Mouse (Mus musculus) forebrain, embryonic 14.5 days (tissue): ENCODE data around the gene Arhgef18. TPM values are rescaled to one million over a fixed set of nuclear protein-coding genes. Genes with fewer than 3 reads are reported as not detected.
A peak's percentile ranks its signal among the peaks of the same experiment; 100 is the strongest.

Source experiments
- ATAC-seq: fragments of 200-750 bp; cut with Nextera tagmentation; 2 replicates; pipeline ENCODE4 v1.8.0; 2017; ENCODE audit warnings: mild to moderate bottlenecking, moderate library complexity
- DNase-seq: peaks from one replicate; pipeline ENCODE4 v3.0.0-alpha.2; 2015; ENCODE audit warnings: low spot score
- H3K27ac ChIP-seq: fragments of 300-500 bp; sonication (generic); 2 replicates; pipeline ENCODE4 v1.5.1; 2014; ENCODE audit warnings: low read depth, mild to moderate bottlenecking, control low read depth, low read length, moderate library complexity
- H3K27me3 ChIP-seq: fragments of 300-500 bp; sonication (generic); replicated peaks from 2 replicates; pipeline ENCODE4 v1.6.1; 2014; ENCODE audit warnings: low read length, control low read depth, mixed read lengths; ENCODE audit not compliant: control insufficient read depth, insufficient read depth
- H3K36me3 ChIP-seq: fragments of 300-500 bp; sonication (generic); 2 replicates; pipeline ENCODE4 v1.6.1; 2014; ENCODE audit warnings: low read length, control low read depth; ENCODE audit not compliant: control insufficient read depth, insufficient read depth
- H3K4me1 ChIP-seq: fragments of 300-500 bp; sonication (generic); 2 replicates; pipeline ENCODE4 v1.6.1; 2014; ENCODE audit warnings: antibody characterized with exemption, low read length, control low read depth; ENCODE audit not compliant: control insufficient read depth, insufficient read depth
- H3K4me2 ChIP-seq: fragments of 300-500 bp; sonication (generic); 2 replicates; pipeline ENCODE4 v1.6.1; 2014; ENCODE audit warnings: mild to moderate bottlenecking, control low read depth, low read length
- H3K4me3 ChIP-seq: fragments of 300-500 bp; sonication (generic); 2 replicates; pipeline ENCODE4 v1.5.1; 2014; ENCODE audit warnings: low read depth, low read length, control low read depth
- H3K9ac ChIP-seq: fragments of 300-500 bp; sonication (generic); 2 replicates; pipeline ENCODE4 v1.6.1; 2014; ENCODE audit warnings: mild to moderate bottlenecking, low read length, control low read depth, moderate library complexity
- H3K9me3 ChIP-seq: fragments of 300-500 bp; sonication (generic); replicated peaks from 2 replicates; pipeline ENCODE4 v1.6.1; 2016; ENCODE audit warnings: low read length, control low read depth, mixed read lengths; ENCODE audit not compliant: control insufficient read depth
- WGBS: fragments of 180-500 bp; shearing (Covaris S2); extraction: QIAGEN DNeasy Blood & Tissue Kit; methylation state at CpG from one replicate; pipeline ENCODE4 v1.1.7; 2014; 5-methylcytosine and 5-hydroxymethylcytosine counted together
- polyA plus RNA-seq: library from polyadenylated mRNA; unstranded; fragments of >200 nt; fragmentation: Nextera tagmentation; extraction: Ambion mirVana; gene quantifications from 2 replicates; pipeline ENCODE4 v1.2.1, GENCODE M21; 2014

Gene Arhgef18
- polyA plus RNA-seq, 1 experiment from 2014 or later: 8.6 TPM

DNA sequence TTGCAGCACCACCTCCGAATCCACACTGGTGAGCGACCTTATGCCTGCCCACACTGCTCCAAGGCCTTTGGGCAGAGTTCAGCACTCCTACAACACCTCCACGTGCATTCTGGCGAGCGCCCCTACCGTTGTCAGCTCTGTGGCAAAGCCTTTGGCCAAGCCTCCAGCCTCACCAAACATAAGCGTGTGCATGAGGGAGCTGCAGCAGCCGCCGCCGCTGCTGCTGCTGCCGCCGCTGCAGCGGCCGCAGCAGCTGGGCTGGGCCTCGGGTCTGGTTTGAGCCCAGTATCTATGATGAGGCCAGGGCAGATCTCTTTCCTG, 103.6 kb downstream of the Arhgef18 start:
- H3K9me3 ChIP-seq: no peaks in the 10 kb centered on the region
- no peaks in the 10 kb centered on the region for H3K27me3 ChIP-seq
- no peak for ATAC-seq
- H3K4me1 ChIP-seq: peaks cover 12% of the 10 kb centered on the region
- no peak for DNase-seq
- H3K27ac ChIP-seq: no peak overlapping the region
- H3K36me3 ChIP-seq: peaks cover 34% of the 10 kb centered on the region
- H3K4me3 ChIP-seq: no peak overlapping the region
- no peak overlapping the region for H3K9ac ChIP-seq
- H3K4me2 ChIP-seq: no peak overlapping the region
- WGBS: 92% methylated on average over 11 of the region's 15 CpGs

DNA sequence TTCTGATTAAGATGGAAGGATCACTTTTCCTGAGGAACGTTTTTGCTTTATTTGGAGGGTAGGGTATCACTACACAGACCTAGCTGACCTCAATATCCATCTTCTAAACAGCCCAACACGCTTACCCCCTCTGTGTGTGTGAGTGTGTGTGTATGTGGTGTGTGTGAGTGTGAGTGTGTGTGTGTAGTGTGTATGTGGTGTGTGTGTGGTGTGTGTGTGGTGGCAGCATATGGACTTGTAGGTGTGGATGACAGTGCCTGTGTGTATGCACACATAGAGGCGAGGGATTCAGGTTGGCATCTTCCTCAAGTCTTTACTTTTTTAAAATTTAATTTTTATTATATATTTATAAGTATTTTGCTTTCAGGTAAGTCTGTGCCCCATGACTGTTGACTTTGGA, 105.8 kb downstream of the Arhgef18 start:
- DNase-seq (no peak), ATAC-seq (no peak)
- WGBS: 82% methylated on average over 3 of the region's 3 CpGs
- H3K4me1 ChIP-seq: peaks cover 15% of the 10 kb centered on the region
- no peaks in the 10 kb centered on the region for H3K27me3 ChIP-seq
- no peaks in the 10 kb centered on the region for H3K9me3 ChIP-seq
- H3K4me2 ChIP-seq: no peak overlapping the region
- no peak overlapping the region for H3K9ac ChIP-seq
- H3K36me3 ChIP-seq: peaks cover 34% of the 10 kb centered on the region
- no peak overlapping the region for H3K27ac ChIP-seq
- no peak overlapping the region for H3K4me3 ChIP-seq

- no peak for DNase-seq
- no peak for ATAC-seq
- Histone ChIP-seq H3K4me3 (peak overlapping the region; percentile 81), H3K4me2 (peak overlapping the region; percentile 77), H3K27ac (peak overlapping the region; percentile 85), H3K9ac (peak overlapping the region; percentile 90), H3K27me3 (no peaks in the 10 kb centered on the region), H3K36me3 (peaks cover 31% of the 10 kb centered on the region), H3K9me3 (no peaks in the 10 kb centered on the region), H3K4me1 (peaks cover 9% of the 10 kb centered on the region)
- 7% methylated on average over 8 of the region's 8 CpGs for WGBS
Observed at GRCm38 (mm10) chr8:3499751-3500150, 106.9 kb downstream of the Arhgef18 start.

GRCm38 (mm10) chr8:3500235-3501090, 107.7 kb downstream of the Arhgef18 start, which contains the start of gene Mcoln1:
TSS of gene Mcoln1 (plus strand) at chr8:3500457.
- DNase-seq: peak; percentile 99
- Histone ChIP-seq H3K36me3 (peaks cover 27% of the 10 kb centered on the region), H3K27ac (peak within 1 kb of the TSS; percentile 85), H3K4me1 (peaks cover 9% of the 10 kb centered on the region), H3K27me3 (no peaks in the 10 kb centered on the region), H3K4me2 (peak within 1 kb of the TSS; percentile 92), H3K9me3 (no peaks in the 10 kb centered on the region), H3K9ac (peak within 1 kb of the TSS; percentile 90), H3K4me3 (peak within 1 kb of the TSS; percentile 81)
- ATAC-seq: peak; percentile 92
- 0% methylated on average over 70 of the region's 70 CpGs for WGBS

DNA sequence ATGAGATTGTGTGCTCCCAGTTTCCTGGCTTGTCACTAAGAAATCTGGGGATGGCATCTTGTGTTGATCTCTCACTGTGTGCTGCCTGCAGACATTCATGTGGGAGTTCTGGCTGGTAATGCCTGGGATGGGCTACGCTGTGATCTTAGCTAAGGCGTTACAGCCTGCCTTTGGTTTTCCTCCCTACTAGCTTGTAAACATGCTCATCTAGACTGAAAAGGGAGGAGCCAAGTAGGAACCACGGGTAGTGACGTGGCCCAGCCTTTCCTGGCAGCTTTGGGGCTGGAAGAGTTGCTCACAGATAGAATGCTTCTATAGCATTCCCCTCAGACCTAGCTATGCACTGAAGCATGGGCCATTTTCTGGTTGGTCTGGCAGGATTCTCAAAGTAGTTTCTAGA, 109.4 kb downstream of the Arhgef18 start:
- H3K9me3 ChIP-seq: no peaks in the 10 kb centered on the region
- DNase-seq (no peak), ATAC-seq (no peak)
- peaks cover 9% of the 10 kb centered on the region for H3K4me1 ChIP-seq
- H3K36me3 ChIP-seq: peaks cover 25% of the 10 kb centered on the region
- no peaks in the 10 kb centered on the region for H3K27me3 ChIP-seq
- no peak overlapping the region for H3K9ac ChIP-seq
- H3K27ac ChIP-seq: no peak overlapping the region
- H3K4me2 ChIP-seq: no peak overlapping the region
- 74% methylated on average over 4 of the region's 4 CpGs for WGBS
- H3K4me3 ChIP-seq: no peak overlapping the region

Other genes starting within 250 kb of the Arhgef18 start
- gene Insr, start 113.4 kb upstream of the Arhgef18 start, polyA plus RNA-seq: 33.6 and 50.9 TPM in 2 replicates
- 0.28 TPM in 1 of 2 replicates, not detected in the other for gene A430078G23Rik, start 39.6 kb upstream of the Arhgef18 start, polyA plus RNA-seq
- 1.9 and 2.3 TPM in 2 replicates for gene Pex11g, start 74.7 kb downstream of the Arhgef18 start, polyA plus RNA-seq
- 0.14 and 0.18 TPM in 2 replicates for gene Tex45, start 77.9 kb downstream of the Arhgef18 start, polyA plus RNA-seq
- gene Zfp358, start 100.1 kb downstream of the Arhgef18 start, polyA plus RNA-seq: 66.2 and 66.5 TPM in 2 replicates
- gene Mcoln1, start 107.5 kb downstream of the Arhgef18 start, polyA plus RNA-seq: 50.5 and 52.2 TPM in 2 replicates
- gene Pnpla6, start 122.4 kb downstream of the Arhgef18 start, polyA plus RNA-seq: 16.7 and 20.7 TPM in 2 replicates
- 0.54 and 1.3 TPM in 2 replicates for gene C330021F23Rik, start 175.0 kb downstream of the Arhgef18 start, polyA plus RNA-seq
- gene Camsap3, start 194.3 kb downstream of the Arhgef18 start, polyA plus RNA-seq: 25.9 and 32.5 TPM in 2 replicates
- 63.2 and 67.0 TPM in 2 replicates for gene Xab2, start 228.3 kb downstream of the Arhgef18 start, polyA plus RNA-seq
- gene Pet100, start 228.5 kb downstream of the Arhgef18 start, polyA plus RNA-seq: 95.7 and 99.8 TPM in 2 replicates
- 0.53 and 2.7 TPM in 2 replicates for gene Pcp2, start 232.5 kb downstream of the Arhgef18 start, polyA plus RNA-seq
- gene Stxbp2, start 237.9 kb downstream of the Arhgef18 start, polyA plus RNA-seq: 32.4 and 40.1 TPM in 2 replicates